Mouse (Mus musculus) heart, postnatal 0 days (tissue): ENCODE results near the gene Syn3. TPM values are rescaled to one million over a fixed set of nuclear protein-coding genes. Genes with fewer than 3 reads are reported as not detected.

Experiments used
- ATAC-seq: fragments of 200-750 bp; cut with Nextera tagmentation; 2 replicates; pipeline ENCODE4 v1.8.0; 2017; ENCODE audit warnings: low read depth, moderate number of reproducible peaks, moderate library complexity; ENCODE audit not compliant: insufficient read depth
- DNase-seq: peaks from one replicate; pipeline ENCODE4 v3.0.0-alpha.2; 2016; ENCODE audit warnings: low spot score
- H3K27ac ChIP-seq: fragments of 300-500 bp; sonication (generic); 2 replicates; pipeline ENCODE4 v1.5.1; 2014; ENCODE audit warnings: low read depth, mild to moderate bottlenecking
- H3K27me3 ChIP-seq: fragments of 300-500 bp; sonication (generic); 2 replicates; pipeline ENCODE4 v1.6.1; 2014; ENCODE audit warnings: low read length, mixed read lengths; ENCODE audit not compliant: control insufficient read depth, insufficient read depth
- H3K36me3 ChIP-seq: fragments of 300-500 bp; sonication (generic); replicated peaks from 2 replicates; pipeline ENCODE4 v1.6.1; 2014; ENCODE audit warnings: low read length, mixed read lengths; ENCODE audit not compliant: control insufficient read depth, insufficient read depth
- H3K4me1 ChIP-seq: fragments of 300-500 bp; sonication (generic); 2 replicates; pipeline ENCODE4 v1.6.1; 2014; ENCODE audit warnings: antibody characterized with exemption; ENCODE audit not compliant: control insufficient read depth, insufficient read depth
- H3K4me2 ChIP-seq: fragments of 300-500 bp; sonication (generic); 2 replicates; pipeline ENCODE4 v1.6.1; 2014; ENCODE audit warnings: low read depth, mild to moderate bottlenecking, low read length, moderate library complexity
- H3K4me3 ChIP-seq: fragments of 300-500 bp; sonication (generic); 2 replicates; pipeline ENCODE4 v1.5.1; 2014; ENCODE audit warnings: low read depth, low read length
- H3K9ac ChIP-seq: fragments of 300-500 bp; sonication (generic); replicated peaks from 2 replicates; pipeline ENCODE4 v1.6.1; 2014; ENCODE audit warnings: low read depth, low read length, mixed read lengths
- H3K9me3 ChIP-seq: fragments of 300-500 bp; sonication (generic); replicated peaks from 2 replicates; pipeline ENCODE4 v1.6.1; 2016; ENCODE audit warnings: low read length; ENCODE audit not compliant: control insufficient read depth
- CTCF ChIP-seq: IDR thresholded peaks from 2 replicates; pipeline ENCODE4 v1.5.1; 2016; ENCODE audit warnings: antibody characterized with exemption, control low read depth, low read depth
- EP300 ChIP-seq: IDR thresholded peaks from 2 replicates; pipeline ENCODE4 v1.6.1; 2016; ENCODE audit warnings: antibody characterized with exemption, low read depth
- WGBS: fragments of 180-500 bp; shearing (Covaris S2); extraction: QIAGEN DNeasy Blood & Tissue Kit; methylation state at CpG from one replicate; pipeline ENCODE4 v1.1.7; 2014; 5-methylcytosine and 5-hydroxymethylcytosine counted together
- polyA plus RNA-seq: library from polyadenylated mRNA; unstranded; fragments of >200 nt; fragmentation: Nextera tagmentation; extraction: Ambion mirVana; gene quantifications from 2 replicates; pipeline ENCODE4 v1.2.1, GENCODE M21; 2015
- total RNA-seq: library from RNA; depleted of rRNA; stranded (reverse); fragments of >200 nt; gene quantifications from 2 replicates; pipeline ENCODE4 v1.2.3, GENCODE M21; 2014; ENCODE audit warnings: low replicate concordance

The Syn3 gene
- total and polyA plus RNA-seq, 2 experiments from 2014 or later: 0.48 TPM; not detected in 1

GRCm38 (mm10) chr10:86216836-86217235 lies 281.9 kb downstream of the Syn3 start:
- no peak for TF ChIP-seq EP300
- TF ChIP-seq CTCF: no peak
- no peak for ATAC-seq
- Histone ChIP-seq H3K4me1 (no peaks in the 10 kb centered on the region), H3K27ac (no peak overlapping the region), H3K36me3 (no peaks in the 10 kb centered on the region), H3K4me3 (no peak overlapping the region), H3K27me3 (no peaks in the 10 kb centered on the region), H3K9me3 (no peaks in the 10 kb centered on the region), H3K4me2 (no peak overlapping the region), H3K9ac (no peak overlapping the region)
- no peak for DNase-seq
- 85% methylated on average over 2 of the region's 2 CpGs for whole genome bisulfite sequencing

DNA sequence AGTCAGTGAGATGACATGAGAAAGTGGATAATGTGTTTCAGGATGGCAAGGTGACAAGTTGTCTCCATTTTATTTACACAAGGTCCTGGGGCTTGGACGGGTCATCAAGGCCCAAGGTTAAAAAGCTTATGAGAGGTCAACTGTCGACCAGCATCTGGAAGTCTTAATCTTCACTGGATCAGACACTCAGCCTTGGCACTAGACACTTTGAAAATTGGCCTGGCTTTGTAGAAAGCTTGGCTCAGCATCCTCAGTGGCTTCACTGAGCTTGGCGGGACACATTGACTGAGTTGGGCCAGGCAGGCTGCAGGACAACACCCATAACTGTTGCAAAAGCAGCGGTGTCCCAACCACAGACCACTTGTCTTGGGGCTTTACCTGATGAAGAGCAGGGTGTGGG lies 286.6 kb downstream of the Syn3 start:
- no peak overlapping the region for H3K9ac ChIP-seq
- no peak overlapping the region for H3K27ac ChIP-seq
- H3K27me3 ChIP-seq: no peaks in the 10 kb centered on the region
- no peaks in the 10 kb centered on the region for H3K4me1 ChIP-seq
- WGBS: 74% methylated on average over 4 of the region's 4 CpGs
- no peak for ATAC-seq
- TF ChIP-seq EP300: no peak
- TF ChIP-seq CTCF: no peak
- DNase-seq: no peak
- H3K9me3 ChIP-seq: 0 out of 2 replicates have a peak, but pooled peaks cover 4% of the 10 kb centered on the region
- no peak overlapping the region for H3K4me3 ChIP-seq
- H3K36me3 ChIP-seq: no peaks in the 10 kb centered on the region
- H3K4me2 ChIP-seq: no peak overlapping the region

DNA sequence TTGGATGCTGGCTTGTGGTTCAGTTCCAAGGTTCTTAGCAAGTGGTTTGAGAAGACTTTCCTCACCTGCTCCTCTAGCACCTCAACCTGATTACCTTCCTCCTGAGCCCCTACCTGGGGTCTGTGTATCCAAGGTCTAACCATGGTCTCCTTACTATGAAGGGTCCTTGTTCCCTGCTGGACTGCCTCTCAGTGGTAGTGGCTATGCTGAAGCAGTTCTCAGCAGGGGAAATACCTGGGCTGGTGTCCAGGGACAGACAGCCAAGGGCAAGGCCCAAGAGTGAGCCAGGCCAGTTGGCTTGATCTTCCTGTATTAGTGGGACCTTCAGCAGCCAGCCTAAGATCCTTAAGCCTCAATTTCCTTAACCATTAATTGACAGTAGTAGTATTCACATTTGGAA lies 294.8 kb downstream of the Syn3 start:
- Histone ChIP-seq H3K9me3 (0 out of 2 replicates have a peak, but pooled peaks cover 4% of the 10 kb centered on the region), H3K4me2 (no peak overlapping the region), H3K27ac (no peak overlapping the region), H3K9ac (no peak overlapping the region), H3K4me3 (no peak overlapping the region), H3K36me3 (no peaks in the 10 kb centered on the region), H3K27me3 (no peaks in the 10 kb centered on the region), H3K4me1 (no peaks in the 10 kb centered on the region)
- no peak for DNase-seq
- ATAC-seq: no peak
- TF ChIP-seq CTCF (no peak), EP300 (no peak)

DNA sequence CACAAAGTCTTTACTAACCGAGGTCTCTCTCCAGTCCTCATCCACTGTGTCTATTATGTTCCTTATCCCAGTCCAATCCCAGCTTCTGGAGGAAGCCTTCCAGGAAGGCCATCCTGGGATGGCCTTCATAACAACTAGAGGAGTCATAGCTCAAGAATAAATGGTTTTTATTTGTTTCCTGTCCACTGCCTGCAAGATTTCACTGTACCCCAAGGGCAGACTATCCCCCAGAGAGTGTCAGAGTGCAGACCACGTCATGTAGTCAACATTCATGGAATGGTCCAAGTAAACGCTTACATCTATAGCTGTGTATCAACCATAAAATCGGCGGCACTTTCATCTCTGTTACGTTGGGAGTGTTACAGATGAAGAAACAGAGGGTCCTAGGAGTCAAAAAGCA lies 295.5 kb downstream of the Syn3 start:
- H3K4me2 ChIP-seq: no peak overlapping the region
- no peak overlapping the region for H3K4me3 ChIP-seq
- no peak for ATAC-seq
- no peaks in the 10 kb centered on the region for H3K36me3 ChIP-seq
- H3K27me3 ChIP-seq: no peaks in the 10 kb centered on the region
- H3K9me3 ChIP-seq: 0 out of 2 replicates have a peak, but pooled peaks cover 4% of the 10 kb centered on the region
- no peak overlapping the region for H3K27ac ChIP-seq
- WGBS: 77% methylated on average over 6 of the region's 6 CpGs
- TF ChIP-seq EP300 (no peak), CTCF (no peak)
- H3K4me1 ChIP-seq: no peaks in the 10 kb centered on the region
- H3K9ac ChIP-seq: no peak overlapping the region
- no peak for DNase-seq

DNA sequence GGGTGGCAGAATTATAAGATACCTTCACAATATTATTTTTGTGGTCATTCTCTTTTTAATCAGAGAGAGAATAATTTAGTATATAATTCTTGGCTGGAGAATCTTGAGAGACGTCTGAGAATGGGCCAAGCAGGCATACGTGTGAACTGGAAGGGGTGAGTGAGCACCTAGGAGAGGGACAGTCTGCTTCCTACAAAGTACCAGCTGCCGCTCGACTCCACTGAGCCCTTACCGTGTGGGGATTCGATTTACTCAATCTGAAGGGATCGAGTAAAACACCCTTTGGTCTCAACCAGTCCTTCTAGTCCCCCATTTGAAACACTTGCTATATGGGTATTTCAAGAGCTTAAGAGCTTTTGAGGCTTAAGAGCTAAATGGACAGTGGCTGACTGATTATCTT lies 296.9 kb downstream of the Syn3 start:
- 76% methylated on average over 7 of the region's 7 CpGs for WGBS
- DNase-seq (no peak), ATAC-seq (no peak)
- Histone ChIP-seq H3K9me3 (no peaks in the 10 kb centered on the region), H3K4me1 (no peaks in the 10 kb centered on the region), H3K9ac (no peak overlapping the region), H3K27me3 (no peaks in the 10 kb centered on the region), H3K4me2 (no peak overlapping the region), H3K36me3 (no peaks in the 10 kb centered on the region), H3K4me3 (no peak overlapping the region), H3K27ac (no peak overlapping the region)
- TF ChIP-seq EP300: no peak
- TF ChIP-seq CTCF: no peak

- Histone ChIP-seq H3K4me2 (no peak overlapping the region), H3K36me3 (no peaks in the 10 kb centered on the region), H3K4me3 (no peak overlapping the region), H3K27ac (no peak overlapping the region), H3K9ac (no peak overlapping the region), H3K4me1 (no peaks in the 10 kb centered on the region), H3K27me3 (no peaks in the 10 kb centered on the region), H3K9me3 (no peaks in the 10 kb centered on the region)
- 64% methylated on average over 3 of the region's 3 CpGs for WGBS
- ATAC-seq: no peak
- no peak for DNase-seq
- TF ChIP-seq EP300 (no peak), CTCF (no peak)
Measured at GRCm38 (mm10) chr10:86201006-86201405, 297.7 kb downstream of the Syn3 start.
